Mouse (Mus musculus): ENCODE results near the gene Lhfp.

DNA sequence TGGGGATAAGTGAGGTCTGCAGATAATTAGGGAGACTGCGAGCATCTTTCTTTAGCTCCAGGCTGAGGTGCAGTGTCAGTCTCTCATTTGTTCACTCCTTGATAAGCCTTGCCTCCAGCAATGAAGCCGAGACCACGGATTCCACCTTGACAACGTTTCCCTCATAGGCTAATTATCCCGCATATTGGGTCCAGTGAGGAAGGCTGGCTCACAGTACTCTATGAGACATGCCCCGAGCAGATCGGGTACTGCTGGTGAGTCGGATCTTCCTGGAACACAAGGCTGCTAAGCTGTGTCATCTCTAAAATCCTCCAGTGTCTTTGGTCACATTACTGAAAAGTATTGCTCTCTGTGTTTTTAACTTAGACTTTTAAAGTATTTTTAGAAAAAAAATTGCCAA is 158.8 kb downstream of the Lhfp start:
- no peak for TF ChIP-seq POLR2A (IDR thresholded peaks at IDR 0.05; ENCODE audit: borderline replicate concordance, extremely low read depth, low read depth, low read length)
- TF ChIP-seq CTCF (IDR thresholded peaks at IDR 0.05; ENCODE audit: insufficient read depth, low read length), result no peak

All from lung, adult 2 months (tissue).